Mouse (Mus musculus) layer of hippocampus, adult 2 months (tissue): Measurements from ENCODE around the gene Dock8. TPM values are rescaled to one million over a fixed set of nuclear protein-coding genes. Genes with fewer than 3 reads are reported as not detected.
"Not testable (repeated sequence)": the region's sequence is repeated elsewhere in the genome, so short reads cannot be mapped to it uniquely, and the experiment has no call there.

Experiments
- DNase-seq, 2 experiments: peaks; one replicate each; pipeline ENCODE4 v3.0.0; 2022; ENCODE audit warnings: low spot score in 2 of 2
- H3K27ac ChIP-seq: fragments of 200-600 bp; 2 replicates; pipeline ENCODE4 v1.8.1; 2022
- H3K4me3 ChIP-seq: fragments of 200-600 bp; 2 replicates; pipeline ENCODE4 v1.8.1; 2022; ENCODE audit warnings: mild to moderate bottlenecking
- CTCF ChIP-seq: fragments of 200-600 bp; conservative IDR thresholded peaks from 2 replicates; pipeline ENCODE4 v1.8.1; 2022; ENCODE audit warnings: antibody characterized with exemption, mild to moderate bottlenecking, moderate library complexity
- total RNA-seq, 2 experiments: library from RNA; stranded (reverse); gene quantifications; 2 replicates each; pipeline ENCODE4 v1.2.3; 2021

Dock8 gene
- total RNA-seq, 2 experiments from 2014 or later = 3.0 to 4.5 TPM

DNA sequence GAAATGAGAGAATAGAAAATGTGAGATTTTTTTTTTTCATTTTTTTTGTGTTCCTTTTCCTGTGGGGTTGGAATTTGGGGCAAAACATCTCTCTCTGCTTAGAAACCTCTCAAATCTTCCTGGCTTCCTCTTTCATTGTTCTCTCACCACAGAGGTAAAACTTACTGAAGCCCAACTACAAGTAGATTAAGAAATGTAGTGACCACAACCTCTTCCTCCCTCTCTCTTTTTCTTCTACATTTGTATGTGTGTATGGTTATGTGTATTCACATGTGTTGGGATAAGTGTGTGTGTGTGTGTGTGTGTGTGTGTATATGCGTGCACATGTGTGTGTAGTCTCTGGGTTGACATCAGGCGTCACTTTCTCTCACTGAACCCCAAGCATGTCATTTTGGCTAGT is 9.2 kb downstream of the Dock8 start:
- Histone ChIP-seq H3K27ac (no peak overlapping the region), H3K4me3 (no peak overlapping the region)
- TF ChIP-seq CTCF = no peak
- DNase-seq = no peak

DNA sequence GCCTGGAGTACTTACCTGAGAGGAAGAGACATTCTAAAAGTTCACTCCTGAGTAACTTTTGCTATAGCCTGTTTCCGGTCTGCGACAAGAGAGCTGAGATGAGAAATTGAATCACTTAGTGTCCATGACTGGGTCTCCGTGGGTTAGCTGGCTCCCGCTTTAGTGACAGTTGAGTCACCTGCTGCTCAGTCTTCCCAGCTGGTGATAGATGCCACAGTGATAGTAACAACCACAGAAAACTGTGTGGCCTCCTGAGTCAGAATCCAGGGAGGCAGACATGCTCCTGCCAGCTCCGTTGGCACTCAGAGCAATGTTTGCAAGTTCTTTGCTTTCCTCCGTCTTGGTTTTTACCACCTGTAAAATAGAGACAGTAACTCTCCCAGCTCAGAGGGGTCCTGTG is 23.4 kb downstream of the Dock8 start:
- no peak overlapping the region for H3K4me3 ChIP-seq
- DNase-seq = no peak
- TF ChIP-seq CTCF = no peak
- H3K27ac ChIP-seq = no peak overlapping the region

DNA sequence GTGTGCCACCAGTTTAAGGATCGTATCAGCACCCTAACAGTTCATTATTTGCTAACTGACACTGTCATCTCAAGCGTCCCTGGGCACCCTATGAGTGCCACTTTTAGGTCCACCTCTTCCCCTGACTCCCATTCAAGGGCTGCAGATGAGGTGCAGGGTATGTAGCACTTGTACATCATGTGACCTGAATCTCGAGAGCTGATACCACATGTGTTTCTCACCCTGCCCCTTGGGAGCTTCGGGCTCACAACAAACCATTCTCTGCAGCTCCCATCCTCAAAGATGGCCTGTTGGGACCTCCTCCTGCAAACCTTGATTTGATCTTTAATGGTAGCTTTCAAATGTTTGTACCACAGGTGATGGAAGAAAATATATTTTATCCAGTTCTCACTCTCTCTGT is 32.4 kb downstream of the Dock8 start:
- TF ChIP-seq CTCF = no peak
- H3K4me3 ChIP-seq = no peak overlapping the region
- DNase-seq = no peak
- no peak overlapping the region for H3K27ac ChIP-seq

DNA sequence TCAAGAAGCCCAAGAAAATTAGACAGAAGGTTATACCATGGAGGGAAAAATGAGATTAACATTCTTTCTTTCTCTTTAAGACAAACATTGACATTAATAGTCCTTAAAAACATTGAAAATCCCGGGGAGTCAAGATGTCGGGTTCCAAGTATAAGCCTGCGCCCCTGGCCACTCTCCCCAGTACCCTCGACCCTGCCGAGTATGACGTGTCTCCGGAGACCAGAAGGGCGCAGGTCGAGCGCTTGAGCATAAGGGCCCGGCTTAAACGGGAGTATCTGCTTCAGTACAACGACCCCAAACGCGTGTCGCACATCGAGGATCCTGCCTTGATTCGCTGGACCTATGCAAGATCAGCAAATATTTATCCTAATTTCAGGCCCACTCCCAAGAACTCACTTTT is 33.7 kb downstream of the Dock8 start:
- H3K4me3 ChIP-seq, H3K27ac ChIP-seq: not testable (repeated sequence)

DNA sequence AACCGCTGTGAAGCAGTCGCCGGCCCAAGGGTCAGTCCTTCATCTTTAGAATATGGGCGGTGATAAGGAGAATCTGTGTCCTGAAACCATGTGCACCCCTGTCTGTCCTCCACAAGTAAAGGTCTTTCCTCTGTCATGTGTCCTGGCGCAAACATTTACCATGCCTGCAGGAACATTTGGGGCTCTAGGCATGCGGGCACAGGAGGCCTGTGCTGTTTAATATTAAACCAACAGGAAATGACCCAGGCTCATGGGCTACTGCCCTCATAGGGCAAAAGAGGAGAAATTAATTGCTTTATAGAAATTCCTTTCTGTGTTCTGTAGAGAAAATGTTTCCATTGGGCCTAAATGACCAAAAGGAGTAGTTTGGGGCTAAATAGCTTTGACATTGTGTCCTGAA is 36.5 kb downstream of the Dock8 start:
- no peak for TF ChIP-seq CTCF
- DNase-seq = no peak
- H3K4me3 ChIP-seq = no peak overlapping the region
- H3K27ac ChIP-seq = no peak overlapping the region

More for the DNA sequence above, 33.7 kb downstream of the Dock8 start:
- DNase-seq = not testable (repeated sequence)

DNA sequence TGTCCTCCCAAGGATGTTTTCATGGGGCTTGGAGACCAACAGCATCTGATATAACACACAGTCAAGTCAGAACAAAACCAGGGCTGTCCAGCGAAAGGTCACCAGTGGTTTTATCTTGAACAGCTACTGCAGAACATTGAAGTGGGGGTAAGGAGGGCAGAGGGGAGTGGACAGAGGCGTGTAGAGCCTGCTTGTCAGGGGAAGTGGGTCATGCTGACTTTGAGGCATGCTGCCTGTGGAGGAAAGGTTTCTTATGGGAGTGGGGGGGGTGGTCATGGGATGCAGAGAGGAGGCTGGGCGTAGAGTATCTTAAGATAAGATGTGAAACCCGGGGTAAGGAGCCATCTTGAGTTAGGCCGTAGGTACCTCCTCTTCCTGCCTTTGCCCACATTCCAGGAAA is 37.5 kb downstream of the Dock8 start:
- no peak for TF ChIP-seq CTCF
- DNase-seq = no peak
- Histone ChIP-seq H3K27ac (no peak overlapping the region), H3K4me3 (no peak overlapping the region)

DNA sequence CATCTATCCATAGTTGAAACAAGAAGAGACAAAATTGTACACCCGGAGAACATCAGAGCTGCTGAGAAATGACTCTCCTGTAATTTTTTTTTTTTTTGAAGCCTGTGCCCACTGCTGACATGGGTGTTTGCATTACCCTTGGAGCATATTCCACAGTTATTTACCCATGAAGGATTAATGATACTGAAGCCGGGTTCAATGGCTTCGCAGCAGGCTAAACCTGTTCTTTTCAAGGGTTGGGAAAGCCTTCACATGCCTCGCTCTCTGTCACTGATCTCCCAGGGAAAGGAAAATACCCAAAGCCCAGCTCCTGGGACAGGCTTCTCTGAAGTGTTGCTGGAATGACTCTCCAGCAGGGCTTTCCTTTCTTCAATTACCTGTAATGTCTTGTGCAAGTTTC is 37.9 kb downstream of the Dock8 start:
- H3K4me3 ChIP-seq = no peak overlapping the region
- no peak for DNase-seq
- no peak overlapping the region for H3K27ac ChIP-seq
- TF ChIP-seq CTCF = no peak

DNA sequence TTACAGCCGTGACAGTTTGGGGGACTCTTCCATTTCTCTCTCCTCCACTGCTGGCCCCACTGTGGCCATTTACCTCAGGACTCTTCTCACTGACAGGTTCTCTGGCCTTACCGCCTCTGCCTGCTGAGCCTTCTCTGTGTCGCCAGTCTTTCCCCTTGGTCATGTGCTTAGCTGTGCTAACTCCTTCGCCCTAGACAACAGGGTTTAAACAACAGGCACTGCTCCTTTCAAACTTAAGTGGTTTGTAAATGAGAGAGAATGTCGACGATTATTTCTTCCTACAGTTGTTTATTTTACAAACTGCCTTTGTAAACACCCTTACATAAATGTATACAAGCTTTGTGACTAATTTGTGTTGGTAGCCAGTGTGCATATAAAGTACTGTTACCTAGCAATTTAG is 39.0 kb downstream of the Dock8 start:
- no peak overlapping the region for H3K27ac ChIP-seq
- H3K4me3 ChIP-seq = no peak overlapping the region
- no peak for DNase-seq
- TF ChIP-seq CTCF = no peak

DNA sequence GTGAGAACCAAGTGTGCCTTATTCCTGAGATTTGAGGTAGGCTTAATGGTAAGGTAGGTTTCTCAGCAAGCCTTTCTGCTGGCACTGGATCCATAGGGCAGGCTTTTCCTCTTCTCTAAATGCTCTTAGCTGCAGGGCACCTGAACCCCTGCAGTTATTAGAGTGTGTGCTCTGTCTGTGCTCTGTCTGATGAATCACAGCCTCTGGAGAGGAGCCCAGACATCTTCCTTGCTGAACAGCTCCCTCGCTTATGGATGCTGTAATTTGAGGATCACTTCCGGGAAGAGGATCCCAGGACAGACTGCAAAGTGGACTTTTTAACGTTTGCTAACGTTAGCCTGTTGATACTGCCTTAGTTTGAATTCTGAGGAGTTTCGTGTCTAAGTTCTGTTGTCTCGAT is 41.9 kb downstream of the Dock8 start:
- Histone ChIP-seq H3K27ac (no peak overlapping the region), H3K4me3 (no peak overlapping the region)
- no peak for TF ChIP-seq CTCF
- no peak for DNase-seq

DNA sequence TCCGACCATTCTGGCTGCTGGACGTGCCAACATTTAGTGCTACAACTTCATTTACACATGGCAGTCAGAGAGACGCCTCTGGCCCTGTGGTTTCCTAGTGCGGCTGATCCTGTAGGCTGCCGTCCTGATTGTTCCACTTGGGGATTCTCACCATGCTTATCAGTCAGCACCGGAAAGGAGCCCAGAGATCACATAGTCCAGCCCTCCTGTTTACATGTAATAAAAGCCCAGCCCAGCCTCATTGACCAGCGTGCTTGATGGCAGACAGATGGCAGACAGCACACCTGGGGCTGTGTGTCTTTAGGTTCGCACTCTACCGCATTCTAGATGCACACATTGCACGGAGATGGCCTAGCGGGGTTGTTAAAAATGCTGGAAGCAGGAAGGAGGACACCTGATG is 43.6 kb downstream of the Dock8 start:
- Histone ChIP-seq H3K27ac (no peak overlapping the region), H3K4me3 (no peak overlapping the region)
- DNase-seq = no peak
- TF ChIP-seq CTCF = no peak

DNA sequence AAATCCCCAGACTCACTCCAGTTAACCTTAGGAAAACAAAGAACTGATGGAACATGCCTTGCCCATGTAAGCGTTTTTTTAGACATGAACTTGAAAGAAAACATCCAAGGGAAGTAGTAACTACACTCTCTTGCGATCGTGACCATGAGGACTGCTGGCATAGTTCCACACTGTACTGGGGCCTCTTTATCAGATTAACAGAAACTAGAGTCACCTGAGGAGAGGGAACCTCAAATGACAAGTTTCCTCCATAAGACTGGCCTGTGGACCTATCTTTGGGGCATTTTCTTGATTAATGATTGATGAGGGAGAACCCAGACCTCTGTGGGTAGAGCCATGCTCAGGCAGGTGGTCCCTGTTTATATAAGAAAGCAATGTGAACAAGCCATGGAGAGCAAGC is 44.7 kb downstream of the Dock8 start:
- no peak overlapping the region for H3K27ac ChIP-seq
- no peak for TF ChIP-seq CTCF
- no peak overlapping the region for H3K4me3 ChIP-seq
- DNase-seq = no peak

DNA sequence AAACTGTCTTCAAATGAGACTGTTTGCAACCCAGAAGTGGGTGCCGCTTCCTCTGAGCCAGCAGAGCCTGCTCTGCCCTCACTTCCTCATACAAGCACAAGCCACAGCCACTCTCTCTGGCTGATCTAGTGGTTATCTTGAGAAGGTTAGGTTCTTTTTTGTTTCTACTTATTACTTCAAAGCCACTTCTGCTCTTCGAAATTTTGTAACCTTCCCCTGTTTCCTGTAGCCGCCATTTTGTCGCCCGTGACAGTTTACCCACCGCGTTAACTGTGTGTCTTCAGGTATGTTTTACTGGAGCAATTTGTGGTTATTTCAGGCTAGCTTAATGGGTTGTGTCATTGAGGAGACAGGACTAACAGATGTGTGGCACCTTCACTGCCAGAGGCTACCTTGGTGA is 53.0 kb downstream of the Dock8 start:
- TF ChIP-seq CTCF = no peak
- H3K4me3 ChIP-seq = no peak overlapping the region
- 0 out of 2 replicates have a peak overlapping the region, but pooled peaks have one; percentile 10 for H3K27ac ChIP-seq
- no peak for DNase-seq

DNA sequence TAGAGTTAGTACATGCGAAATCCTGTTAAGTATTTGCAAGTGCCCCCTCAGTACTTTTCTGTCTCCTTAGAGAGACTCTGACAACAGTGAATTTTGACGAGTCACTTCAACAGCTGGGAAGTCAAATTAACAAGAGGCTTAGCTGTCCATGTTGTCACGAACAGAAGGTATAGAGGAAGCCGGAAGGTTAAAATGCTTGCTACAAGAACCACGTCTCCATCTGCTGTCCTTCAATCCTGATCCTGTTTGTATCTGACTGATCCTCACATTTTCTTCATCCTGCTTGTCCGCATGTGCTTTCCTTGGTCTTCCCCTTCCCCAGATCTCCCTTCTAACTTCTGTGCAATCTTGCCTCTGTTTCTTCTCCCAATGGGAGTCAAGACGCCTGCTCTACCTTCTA is 53.8 kb downstream of the Dock8 start:
- TF ChIP-seq CTCF = no peak
- no peak overlapping the region for H3K4me3 ChIP-seq
- DNase-seq = no peak
- no peak overlapping the region for H3K27ac ChIP-seq

DNA sequence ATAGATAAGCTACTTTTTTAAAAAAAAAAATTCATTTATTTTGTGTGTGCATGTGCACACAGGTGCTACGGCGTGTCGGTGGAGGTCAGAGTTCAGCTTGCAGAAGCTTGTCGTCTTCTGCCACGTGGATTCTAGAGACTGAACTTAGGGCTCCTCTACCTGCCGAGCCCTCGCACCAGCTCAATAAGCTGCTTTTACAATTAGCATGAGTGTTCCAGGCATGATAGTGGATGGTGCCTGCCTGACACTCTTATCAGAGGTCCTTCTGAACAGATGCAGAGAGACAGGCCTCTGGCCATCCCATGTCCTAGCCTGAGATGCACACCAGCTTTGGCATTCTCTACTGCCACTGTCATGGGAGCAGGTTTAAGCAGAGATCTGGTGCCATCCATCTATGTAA is 55.7 kb downstream of the Dock8 start:
- H3K4me3 ChIP-seq = no peak overlapping the region
- no peak overlapping the region for H3K27ac ChIP-seq
- TF ChIP-seq CTCF = no peak
- no peak for DNase-seq

DNA sequence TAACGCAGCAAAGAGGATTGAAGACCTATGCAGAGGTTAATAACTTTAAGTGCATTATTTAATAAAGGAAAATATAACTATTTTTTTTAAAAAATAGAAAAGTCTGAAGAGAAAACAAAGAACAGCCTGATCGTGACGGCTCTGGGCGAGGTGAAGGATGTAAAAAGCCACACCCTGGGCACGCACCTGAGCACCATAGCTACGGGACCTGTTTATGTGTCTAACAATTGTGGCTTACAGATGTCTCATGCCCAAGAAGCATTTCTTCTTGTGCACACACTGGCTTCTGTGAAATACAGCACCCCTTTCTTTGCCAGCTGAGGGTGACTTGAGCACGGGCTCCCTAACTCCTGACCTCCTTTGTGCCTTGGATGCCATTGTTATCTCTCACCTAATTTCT is 56.2 kb downstream of the Dock8 start:
- no peak for TF ChIP-seq CTCF
- no peak for DNase-seq
- Histone ChIP-seq H3K4me3 (no peak overlapping the region), H3K27ac (no peak overlapping the region)
